Mouse (Mus musculus) hindbrain, embryonic 11.5 days (tissue): ENCODE results near the gene Gm3336. TPM values are rescaled to one million over a fixed set of nuclear protein-coding genes. Genes with fewer than 3 reads are reported as not detected.

Experiments used
- ATAC-seq: fragments of 200-750 bp; cut with Nextera tagmentation; 2 replicates; pipeline ENCODE4 v1.8.0; 2017; ENCODE audit warnings: mild to moderate bottlenecking, moderate TSS enrichment, moderate library complexity; ENCODE audit not compliant: low FRiP score
- DNase-seq: peaks from one replicate; pipeline ENCODE4 v3.0.0-alpha.2; 2015; ENCODE audit warnings: low spot score
- H3K27ac ChIP-seq: fragments of 300-500 bp; sonication (generic); 2 replicates; pipeline ENCODE4 v1.5.1; 2014; ENCODE audit warnings: mild to moderate bottlenecking, low read depth, low read length
- H3K27me3 ChIP-seq: fragments of 300-500 bp; sonication (generic); 2 replicates; pipeline ENCODE4 v1.6.1; 2014; ENCODE audit warnings: mild to moderate bottlenecking, low read length, moderate library complexity, mixed read lengths; ENCODE audit not compliant: control insufficient read depth, insufficient read depth
- H3K36me3 ChIP-seq: fragments of 300-500 bp; sonication (generic); 2 replicates; pipeline ENCODE4 v1.6.1; 2014; ENCODE audit warnings: mild to moderate bottlenecking, low read length, moderate library complexity, mixed read lengths; ENCODE audit not compliant: control insufficient read depth, insufficient read depth
- H3K4me1 ChIP-seq: fragments of 300-500 bp; sonication (generic); replicated peaks from 2 replicates; pipeline ENCODE4 v1.6.1; 2014; ENCODE audit warnings: low read length, mixed read lengths; ENCODE audit not compliant: control insufficient read depth, insufficient read depth
- H3K4me2 ChIP-seq: fragments of 300-500 bp; sonication (generic); replicated peaks from 2 replicates; pipeline ENCODE4 v1.6.1; 2014; ENCODE audit warnings: mild to moderate bottlenecking, low read depth, low read length
- H3K4me3 ChIP-seq: fragments of 300-500 bp; sonication (generic); 2 replicates; pipeline ENCODE4 v1.5.1; 2014; ENCODE audit warnings: low read depth, low read length
- H3K9ac ChIP-seq: fragments of 300-500 bp; sonication (generic); 2 replicates; pipeline ENCODE4 v1.6.1; 2014; ENCODE audit warnings: low read depth, low read length
- H3K9me3 ChIP-seq: fragments of 300-500 bp; sonication (generic); 2 replicates; pipeline ENCODE4 v1.6.1; 2016; ENCODE audit warnings: low read length; ENCODE audit not compliant: control insufficient read depth
- WGBS: fragments of 180-500 bp; shearing (Covaris S2); extraction: QIAGEN DNeasy Blood & Tissue Kit; methylation state at CpG from one replicate; pipeline ENCODE4 v1.1.7; 2014; 5-methylcytosine and 5-hydroxymethylcytosine counted together
- polyA plus RNA-seq: library from polyadenylated mRNA; unstranded; fragments of >200 nt; fragmentation: Nextera tagmentation; extraction: Ambion mirVana; gene quantifications from 2 replicates; pipeline ENCODE4 v1.2.1, GENCODE M21; 2014

Gm3336 gene
- polyA plus RNA-seq, 1 experiment from 2014 or later, result not detected

DNA sequence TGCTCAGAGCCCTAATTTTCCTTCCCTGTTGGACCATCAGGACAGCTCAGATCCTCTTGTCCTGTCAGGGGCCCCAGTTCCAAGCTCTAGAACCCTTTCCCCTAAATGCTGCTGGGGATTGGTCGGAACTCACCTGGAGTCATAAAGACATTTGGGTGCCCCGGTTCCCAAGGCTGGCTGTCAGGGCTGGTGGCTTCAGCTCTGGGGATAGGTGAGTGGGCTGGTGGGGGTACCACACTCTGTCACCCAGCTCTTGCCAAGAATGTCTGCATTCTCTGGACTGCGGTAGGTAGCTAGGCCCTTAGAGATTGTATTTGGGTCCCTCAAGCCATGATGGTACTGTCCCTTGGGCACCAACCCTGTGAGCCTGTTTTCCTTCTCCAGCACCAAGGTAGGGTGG, 15.1 kb upstream of the Gm3336 start, which contains the start of gene Iqcn:
Gene Iqcn (plus strand): TSS at position 171 of the 400 bp plus-strand sequence.
- no peak within 1 kb of the TSS for H3K9ac ChIP-seq
- no peak within 1 kb of the TSS for H3K4me3 ChIP-seq
- H3K27me3 ChIP-seq, result no peaks in the 10 kb centered on the region
- no peak for ATAC-seq
- H3K36me3 ChIP-seq, result peaks cover 5% of the 10 kb centered on the region
- DNase-seq, result no peak
- H3K27ac ChIP-seq, result no peak within 1 kb of the TSS
- 96% methylated on average over 3 of the region's 3 CpGs for WGBS
- H3K4me2 ChIP-seq, result no peak within 1 kb of the TSS
- no peaks in the 10 kb centered on the region for H3K9me3 ChIP-seq
- peaks cover 8% of the 10 kb centered on the region for H3K4me1 ChIP-seq

DNA sequence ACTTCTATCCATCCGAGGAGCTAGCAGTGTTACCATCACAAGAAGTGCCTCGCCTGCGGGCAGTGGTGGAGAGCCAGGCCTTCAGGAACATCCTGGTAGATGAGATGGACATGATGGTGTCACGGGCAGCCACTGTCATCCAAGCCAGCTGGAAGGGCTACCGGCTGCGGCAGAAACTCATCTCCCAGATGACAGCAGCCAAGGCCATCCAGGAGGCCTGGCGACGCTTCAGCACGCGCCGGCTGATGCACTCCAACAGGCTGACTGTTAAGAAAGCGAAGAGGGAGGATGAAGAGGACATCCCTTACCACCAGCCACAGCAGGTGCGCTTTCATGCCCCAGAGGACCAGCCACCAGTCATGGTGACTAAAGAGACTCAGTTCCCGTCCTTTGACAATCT, 10.1 kb upstream of the Gm3336 start:
- Histone ChIP-seq H3K36me3 (peaks cover 1% of the 10 kb centered on the region), H3K27ac (no peak overlapping the region), H3K4me3 (no peak overlapping the region), H3K9me3 (no peaks in the 10 kb centered on the region), H3K4me2 (no peak overlapping the region), H3K9ac (no peak overlapping the region), H3K27me3 (no peaks in the 10 kb centered on the region), H3K4me1 (no peaks in the 10 kb centered on the region)
- ATAC-seq (no peak), DNase-seq (no peak)
- WGBS, result 91% methylated on average over 14 of the region's 14 CpGs

DNA sequence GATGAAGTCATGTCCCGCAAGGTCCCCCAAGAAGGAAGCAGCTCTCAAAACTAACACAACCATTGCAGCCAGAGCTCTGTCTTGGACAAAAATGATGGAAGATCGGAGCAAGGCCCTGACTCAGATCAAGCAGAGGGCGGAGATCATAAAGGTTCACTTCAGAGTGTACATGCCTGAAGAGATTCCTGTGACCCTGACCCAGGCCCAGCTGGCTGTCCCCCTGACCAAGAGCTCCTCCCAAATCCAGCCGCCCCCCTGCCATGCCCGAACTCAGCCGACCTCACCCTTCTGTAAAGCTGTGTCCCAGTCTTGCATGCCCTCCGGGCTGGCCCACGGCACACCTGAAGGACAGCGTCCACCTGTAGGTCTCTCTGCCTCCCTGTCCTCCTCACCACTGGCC, 8.5 kb upstream of the Gm3336 start:
- H3K4me2 ChIP-seq, result no peak overlapping the region
- WGBS, result 89% methylated on average over 9 of the region's 9 CpGs

DNA sequence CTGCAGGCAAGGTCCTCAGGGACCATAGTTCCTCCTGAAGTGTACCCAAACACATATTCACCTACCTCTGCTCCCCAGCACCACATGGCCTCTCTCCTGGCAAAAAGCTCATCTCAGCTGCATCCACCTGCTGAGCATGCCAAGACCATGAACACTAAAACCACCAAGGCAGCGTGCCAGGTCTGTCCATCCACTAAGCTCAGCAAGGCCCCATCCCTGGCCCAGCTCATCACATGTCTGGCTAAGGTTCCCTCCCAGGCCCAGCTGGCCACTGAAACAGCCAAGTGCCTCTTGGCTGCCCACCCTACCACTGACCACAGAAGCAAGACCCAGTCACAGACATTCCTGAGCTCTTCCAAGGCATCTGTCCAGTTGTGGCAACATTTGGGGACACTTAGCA, 8.0 kb upstream of the Gm3336 start:
- 95% methylated on average over 1 of the region's 1 CpGs for WGBS
- DNase-seq (no peak), ATAC-seq (no peak)
- Histone ChIP-seq H3K4me2 (no peak overlapping the region), H3K9me3 (no peaks in the 10 kb centered on the region), H3K9ac (no peak overlapping the region), H3K27ac (no peak overlapping the region), H3K36me3 (no peaks in the 10 kb centered on the region), H3K4me1 (no peaks in the 10 kb centered on the region), H3K4me3 (no peak overlapping the region), H3K27me3 (no peaks in the 10 kb centered on the region)

More for the DNA sequence above, 8.5 kb upstream of the Gm3336 start:
- Histone ChIP-seq H3K36me3 (no peaks in the 10 kb centered on the region), H3K27ac (no peak overlapping the region), H3K4me1 (no peaks in the 10 kb centered on the region), H3K27me3 (no peaks in the 10 kb centered on the region), H3K9ac (no peak overlapping the region), H3K9me3 (no peaks in the 10 kb centered on the region), H3K4me3 (no peak overlapping the region)
- DNase-seq, result no peak
- ATAC-seq, result no peak

DNA sequence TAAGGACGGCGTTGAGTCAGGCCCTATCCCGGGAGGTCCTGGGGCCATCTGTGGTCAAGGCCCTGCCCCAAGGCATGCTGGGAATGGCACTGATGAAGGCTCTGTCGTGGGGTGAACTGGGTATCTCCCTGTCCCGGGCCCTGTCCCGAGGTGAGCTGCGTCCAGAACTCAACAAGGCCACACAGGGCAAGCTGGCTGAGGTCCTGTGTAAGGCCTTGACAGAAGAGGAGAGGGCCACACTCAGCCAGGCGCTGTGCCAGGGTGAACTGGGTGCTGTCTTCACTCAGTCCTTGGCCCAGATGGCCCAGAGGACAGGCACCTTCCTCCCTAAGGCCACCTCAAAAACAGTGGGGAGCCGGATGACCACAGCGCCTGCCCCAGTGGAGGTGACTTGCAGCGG, 7.3 kb upstream of the Gm3336 start:
- Histone ChIP-seq H3K9ac (no peak overlapping the region), H3K27ac (no peak overlapping the region), H3K4me2 (no peak overlapping the region), H3K36me3 (no peaks in the 10 kb centered on the region), H3K4me3 (no peak overlapping the region), H3K4me1 (no peaks in the 10 kb centered on the region), H3K9me3 (no peaks in the 10 kb centered on the region), H3K27me3 (no peaks in the 10 kb centered on the region)
- DNase-seq, result no peak
- 88% methylated on average over 11 of the region's 11 CpGs for WGBS
- no peak for ATAC-seq

DNA sequence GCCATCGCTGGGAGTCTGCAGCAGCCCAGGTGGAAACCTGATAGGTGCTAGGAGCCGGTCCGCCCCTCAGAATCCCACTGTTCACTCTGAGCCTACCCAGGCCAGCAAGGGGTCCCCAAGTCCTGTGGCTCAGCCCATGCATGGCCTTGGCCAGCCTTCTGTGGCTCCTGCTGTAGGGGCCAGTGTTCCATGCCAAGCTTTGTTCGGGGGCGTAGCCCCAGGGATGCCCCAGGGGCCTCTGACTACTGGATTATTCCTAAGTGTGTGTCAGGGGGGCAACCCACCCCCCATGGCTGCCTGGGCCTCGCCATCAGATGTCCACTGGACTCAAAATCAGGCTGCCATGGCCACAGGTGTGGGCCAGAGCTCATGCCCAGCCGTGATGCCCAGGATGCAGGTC, 4.4 kb upstream of the Gm3336 start:
- no peak overlapping the region for H3K4me2 ChIP-seq
- WGBS, result 73% methylated on average over 7 of the region's 7 CpGs
- no peaks in the 10 kb centered on the region for H3K4me1 ChIP-seq
- H3K36me3 ChIP-seq, result no peaks in the 10 kb centered on the region
- DNase-seq (no peak), ATAC-seq (no peak)
- no peak overlapping the region for H3K4me3 ChIP-seq
- H3K9ac ChIP-seq, result no peak overlapping the region
- H3K27ac ChIP-seq, result no peak overlapping the region
- H3K9me3 ChIP-seq, result no peaks in the 10 kb centered on the region
- H3K27me3 ChIP-seq, result no peaks in the 10 kb centered on the region

DNA sequence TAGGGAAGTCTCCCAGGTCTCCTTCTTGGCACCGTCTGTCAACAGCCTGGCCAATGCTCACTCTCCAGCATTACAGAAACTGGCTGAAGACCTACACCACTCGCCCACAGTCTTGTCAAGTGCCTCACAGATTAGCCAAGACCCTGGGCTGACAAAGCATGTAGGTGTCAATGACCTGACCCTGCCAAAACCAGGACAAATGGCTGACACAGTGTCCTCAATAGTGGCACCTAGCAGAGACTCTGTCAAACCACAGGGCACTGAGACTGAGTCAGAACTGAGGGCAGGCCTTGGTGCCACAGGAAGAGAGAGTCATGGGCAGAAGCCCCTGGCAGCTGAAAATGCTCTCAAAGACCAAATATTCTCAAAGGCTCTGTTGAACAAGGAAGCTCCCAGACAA, 3.3 kb upstream of the Gm3336 start:
- no peak overlapping the region for H3K27ac ChIP-seq
- WGBS, result 80% methylated on average over 2 of the region's 2 CpGs
- no peaks in the 10 kb centered on the region for H3K36me3 ChIP-seq
- ATAC-seq, result no peak
- H3K4me2 ChIP-seq, result no peak overlapping the region
- no peaks in the 10 kb centered on the region for H3K4me1 ChIP-seq
- no peaks in the 10 kb centered on the region for H3K27me3 ChIP-seq
- H3K9me3 ChIP-seq, result no peaks in the 10 kb centered on the region
- H3K9ac ChIP-seq, result no peak overlapping the region
- no peak for DNase-seq
- no peak overlapping the region for H3K4me3 ChIP-seq

DNA sequence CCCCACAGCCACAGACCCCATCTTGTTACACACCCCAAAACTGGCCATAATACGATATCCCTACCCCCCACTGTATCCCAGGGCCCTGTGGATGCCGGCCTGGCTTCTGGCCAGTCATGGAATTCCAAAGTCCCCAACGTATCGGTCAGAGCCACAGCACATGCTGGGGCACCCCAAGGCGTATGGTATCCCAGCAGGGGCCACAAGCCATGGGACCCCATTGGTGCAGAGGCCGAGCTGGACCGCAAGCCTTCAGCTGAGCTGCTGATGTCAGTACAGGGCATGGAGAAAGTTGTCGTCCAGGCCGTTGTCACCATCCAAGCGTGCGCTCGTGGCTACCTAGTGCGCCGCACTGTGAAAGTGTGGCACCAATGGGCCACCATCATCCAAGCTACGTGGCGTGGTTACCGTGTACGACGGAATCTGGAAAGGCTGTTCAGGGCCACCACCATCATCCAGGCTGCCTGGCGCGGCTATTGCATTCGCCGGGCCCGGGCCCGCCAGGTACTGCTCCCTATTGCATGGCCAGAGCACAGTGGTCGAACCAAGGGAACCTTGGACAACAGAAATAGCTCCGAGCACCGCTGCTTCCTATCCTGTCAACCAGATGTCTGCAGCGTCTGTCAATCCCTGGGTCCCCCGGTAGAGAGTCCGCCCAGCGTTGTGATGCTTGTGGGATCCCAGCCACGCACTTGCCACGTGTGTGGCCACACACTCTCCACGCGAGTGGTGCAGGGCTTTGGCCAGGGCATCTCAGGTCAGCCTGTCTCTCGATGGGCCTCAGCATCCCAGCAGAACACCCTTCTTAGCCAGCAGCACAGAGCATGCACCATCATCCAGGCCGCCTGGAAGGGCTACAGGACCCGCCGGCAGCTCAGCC, 1.6 kb upstream of the Gm3336 start:
- 84% methylated on average over 40 of the region's 40 CpGs for WGBS
- no peak overlapping the region for H3K4me2 ChIP-seq

DNA sequence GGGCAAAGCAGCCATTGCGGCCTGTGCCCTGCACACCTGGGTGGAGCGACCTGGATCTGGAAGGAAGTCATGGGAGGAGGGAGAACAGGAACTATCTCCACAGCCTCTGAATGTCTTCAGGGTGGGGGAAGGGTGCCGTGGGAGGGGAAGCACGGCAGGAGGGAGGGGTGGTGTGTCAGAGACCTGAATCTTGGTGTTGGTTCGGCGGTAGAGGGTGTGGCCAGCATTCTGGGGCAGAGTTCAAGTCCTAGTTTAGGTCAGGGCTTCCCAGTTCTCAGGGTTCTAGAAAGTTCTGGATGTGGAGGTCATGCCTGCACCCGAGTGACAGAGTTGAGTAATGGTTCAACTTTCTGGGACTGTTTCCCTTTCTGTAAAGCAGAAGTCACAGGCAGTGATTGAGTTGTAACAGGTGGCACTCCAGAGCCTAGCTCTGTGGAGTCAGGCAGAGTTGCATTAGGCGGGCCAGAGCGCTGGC, 1.5 kb downstream of the Gm3336 start:
- Histone ChIP-seq H3K4me2 (no peak overlapping the region), H3K9me3 (no peaks in the 10 kb centered on the region), H3K36me3 (no peaks in the 10 kb centered on the region), H3K4me1 (no peaks in the 10 kb centered on the region), H3K9ac (no peak overlapping the region), H3K27me3 (no peaks in the 10 kb centered on the region), H3K27ac (no peak overlapping the region), H3K4me3 (no peak overlapping the region)
- DNase-seq (no peak), ATAC-seq (no peak)
- WGBS, result 74% methylated on average over 9 of the region's 9 CpGs

More for the DNA sequence above, 1.6 kb upstream of the Gm3336 start:
- Histone ChIP-seq H3K27me3 (no peaks in the 10 kb centered on the region), H3K27ac (no peak overlapping the region), H3K4me3 (no peak overlapping the region), H3K9ac (no peak overlapping the region), H3K9me3 (no peaks in the 10 kb centered on the region), H3K4me1 (no peaks in the 10 kb centered on the region), H3K36me3 (no peaks in the 10 kb centered on the region)
- DNase-seq (no peak), ATAC-seq (no peak)
